In the genomic region with DNA sequence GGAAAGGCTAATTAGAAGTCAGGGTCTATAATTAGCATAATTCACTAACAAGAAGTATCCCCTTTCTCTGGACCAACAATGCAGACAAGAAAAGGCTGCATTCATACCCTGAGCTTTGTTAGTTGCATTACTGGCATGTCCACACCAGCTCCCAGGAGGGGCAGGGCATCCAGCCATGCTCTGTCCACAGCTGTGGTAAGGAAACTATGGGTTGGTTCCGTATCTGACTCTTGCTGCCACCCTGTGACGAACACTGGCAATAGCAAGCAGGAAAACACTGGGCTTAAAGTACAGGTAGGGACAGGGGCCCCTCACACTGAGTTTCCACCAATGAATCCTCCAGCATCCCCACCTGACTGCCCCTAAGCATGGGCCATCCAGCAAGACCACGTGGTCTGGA, we compare ENCODE assay signal across 8 mouse cellular contexts. TPM values are rescaled to one million over a fixed set of nuclear protein-coding genes. Genes with fewer than 3 reads are reported as not detected.
A peak's percentile ranks its signal among the peaks of the same experiment; 100 is the strongest.
DNase-seq lines count a peak whose midpoint lies in the region; ATAC-seq and TF ChIP-seq lines count a peak whose summit lies in the region.

No protein-coding gene starts in this region.

- 4% methylated on average over 3 of the region's 3 CpGs for WGBS in heart, adult 2 months
- WGBS in heart, embryonic 11.5 days (ENCODE audit: insufficient replicate concordance), result 9% methylated on average over 3 of the region's 3 CpGs
- WGBS in neural tube, embryonic 14.5 days, result 7% methylated on average over 3 of the region's 3 CpGs

- H3K27me3 ChIP-seq in heart, adult 2 months (ENCODE audit: control insufficient read depth, insufficient read depth, low read length), result no peaks in the 10 kb centered on the region
- H3K27me3 ChIP-seq in heart, embryonic 11.5 days (ENCODE audit: control insufficient read depth, insufficient read depth, low read length), result no peaks in the 10 kb centered on the region; the same call in 1 of the 2 replicates
- H3K27me3 ChIP-seq in neural tube, embryonic 14.5 days (ENCODE audit: control insufficient read depth, insufficient read depth, low read length), result no peaks in the 10 kb centered on the region

- no peak for DNase-seq in heart, adult 2 months
- DNase-seq in adrenal gland, postnatal 4 days (ENCODE audit: low spot score in 2 of 2), result peak; percentile 5 to 11
- peak; percentile 41 for DNase-seq in fibroblast of lung, adult 2 months (ENCODE audit: low read depth)
- peak; percentile 36 for DNase-seq in kidney, adult 9 months
- peak; percentile 80 for DNase-seq in left cerebral cortex, postnatal 4 days

- no peak for TF ChIP-seq EP300 in heart, adult 2 months (IDR thresholded peaks at IDR 0.05; ENCODE audit: insufficient read depth, low read depth, low read length)

- no peak overlapping the region for H3K4me2 ChIP-seq in heart, embryonic 11.5 days
- no peak overlapping the region for H3K4me2 ChIP-seq in neural tube, embryonic 14.5 days (ENCODE audit: low read depth, low read length)

- no peaks in the 10 kb centered on the region for H3K4me1 ChIP-seq in heart, adult 2 months (ENCODE audit: control insufficient read depth, insufficient read depth, low read length)
- H3K4me1 ChIP-seq in heart, embryonic 11.5 days (ENCODE audit: control insufficient read depth, insufficient read depth, low read length), result no peaks in the 10 kb centered on the region
- no peaks in the 10 kb centered on the region for H3K4me1 ChIP-seq in neural tube, embryonic 14.5 days (ENCODE audit: control insufficient read depth, insufficient read depth, low read length)

- no peak for TF ChIP-seq POLR2A in heart, adult 2 months (IDR thresholded peaks at IDR 0.05; ENCODE audit: insufficient read depth, low read depth, low read length)

- intact Hi-C loops in heart, adult 2 months (cut with DNase I), result no loop called here
- intact Hi-C loops in left cerebral cortex, postnatal 4 days (cut with DNase I), result no loop called here

- H3K9me3 ChIP-seq in heart, embryonic 11.5 days (replicated peaks; ENCODE audit: control insufficient read depth, low read length), result no peaks in the 10 kb centered on the region
- H3K9me3 ChIP-seq in neural tube, embryonic 14.5 days (ENCODE audit: control insufficient read depth, low read length), result no peaks in the 10 kb centered on the region

- TF ChIP-seq CTCF in heart, adult 2 months (IDR thresholded peaks at IDR 0.05), result peak; percentile 53

- H3K79me2 ChIP-seq in heart, adult 2 months (replicated peaks; ENCODE audit: control insufficient read depth, insufficient read depth, low read length), result no peaks in the 10 kb centered on the region

- H3K9ac ChIP-seq in heart, adult 2 months (ENCODE audit: low read depth, low read length), result no peak overlapping the region
- H3K9ac ChIP-seq in heart, embryonic 11.5 days (ENCODE audit: low read depth, low read length), result no peak overlapping the region
- H3K9ac ChIP-seq in neural tube, embryonic 14.5 days (replicated peaks; ENCODE audit: low read depth, low read length), result no peak overlapping the region

- no peak overlapping the region for H3K4me3 ChIP-seq in heart, adult 2 months
- no peak overlapping the region for H3K4me3 ChIP-seq in heart, embryonic 11.5 days (ENCODE audit: low read depth, low read length)
- no peak overlapping the region for H3K4me3 ChIP-seq in neural tube, embryonic 14.5 days (ENCODE audit: low read depth, low read length)

- no peak overlapping the region for H3K27ac ChIP-seq in heart, adult 2 months
- no peak overlapping the region for H3K27ac ChIP-seq in heart, embryonic 11.5 days (ENCODE audit: low read depth, low read length)
- H3K27ac ChIP-seq in neural tube, embryonic 14.5 days (ENCODE audit: low read depth, low read length), result no peak overlapping the region

- H3K36me3 ChIP-seq in heart, adult 2 months (ENCODE audit: control insufficient read depth, insufficient read depth, low read length), result no peaks in the 10 kb centered on the region
- no peaks in the 10 kb centered on the region for H3K36me3 ChIP-seq in heart, embryonic 11.5 days (ENCODE audit: control insufficient read depth, insufficient read depth, low read length)
- H3K36me3 ChIP-seq in neural tube, embryonic 14.5 days (ENCODE audit: control insufficient read depth, insufficient read depth, low read length), result no peaks in the 10 kb centered on the region

- no peak for ATAC-seq in heart, embryonic 11.5 days (replicated peaks; ENCODE audit: insufficient number of reproducible peaks, low FRiP score, low TSS enrichment)
- ATAC-seq in neural tube, embryonic 14.5 days (ENCODE audit: low read depth), result peak; percentile 73
- no peak for ATAC-seq in megakaryocyte, adult 5-6 weeks (ENCODE audit: poor library complexity, severe bottlenecking)

RNA-seq across cellular contexts. Expression of gene Cacna2d3, which starts 25.5 kb away (rescaled TPM):
- under 1 TPM; 0.61 to 0.70 TPM for total RNA-seq in heart, adult 2 months (2021)
- polyA plus RNA-seq in heart, adult 2 months (2012; rRNA removed), result 0.78 and 1.5 TPM in 2 replicates
- 1.7 and 2.6 TPM in 2 replicates for polyA plus RNA-seq in heart, embryonic 11.5 days (2014; fragmentation: Nextera tagmentation; extraction: Ambion mirVana)
- total RNA-seq in adrenal gland, postnatal 4 days (2021), result 1 to 10 TPM; 3.0 TPM
- 10 to 100 TPM; 59.3 to 61.7 TPM for total RNA-seq in left cerebral cortex, postnatal 4 days (2021)
- 58.8 and 63.0 TPM in 2 replicates for polyA plus RNA-seq in neural tube, embryonic 14.5 days (2014; fragmentation: Nextera tagmentation; extraction: Ambion mirVana)
- not detected in 2 replicates for total RNA-seq in megakaryocyte, adult 5-6 weeks (2015)
- total RNA-seq in megakaryocyte, adult 5-6 weeks (2017), result not detected in 2 replicates

Comparison
In these comparisons a context has a peak if more than half of its experiments do, and no peak if none do; other contexts are left out.
1. DNase-seq: peak in adrenal gland, postnatal 4 days (2 of 2), fibroblast of lung, adult 2 months (single experiment), kidney, adult 9 months (single experiment) and left cerebral cortex, postnatal 4 days (single experiment); none in heart, adult 2 months (0 of 2).
2. RNA of gene Cacna2d3, which starts 25.5 kb away (total RNA-seq): 59.3 to 61.7 TPM in left cerebral cortex, postnatal 4 days; 3.0 TPM in adrenal gland, postnatal 4 days, 0.61 to 0.70 TPM in heart, adult 2 months and not detected in megakaryocyte, adult 5-6 weeks; every median in the first group is over 10 times any median in the second.